Mouse (Mus musculus): ENCODE measurements around the gene Tmem41a. TPM values are rescaled to one million over a fixed set of nuclear protein-coding genes. Genes with fewer than 3 reads are reported as not detected.

The Tmem41a gene
- total and polyA plus RNA-seq, 2 experiments from 2014 or later, result 22.4 to 43.6 TPM

DNA sequence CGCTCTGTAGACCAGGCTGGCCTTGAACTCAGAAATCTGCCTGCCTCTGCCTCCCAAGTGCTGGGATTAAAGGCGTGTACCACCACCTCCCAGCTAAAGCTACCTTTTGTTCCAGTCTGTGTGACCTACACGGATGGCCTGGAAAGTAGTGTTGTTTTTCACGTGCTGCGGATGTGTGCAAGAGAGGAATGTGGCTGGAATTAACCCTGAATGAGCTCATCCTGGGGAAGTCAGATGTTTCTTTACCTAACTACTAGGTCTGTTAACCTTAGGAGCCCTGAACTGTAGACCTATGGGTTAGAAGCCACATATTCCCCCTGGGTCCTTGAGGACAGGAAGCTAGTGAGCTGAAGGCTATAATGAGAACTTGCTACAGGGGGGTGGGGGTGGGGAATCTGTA, 40.6 kb upstream of the Tmem41a start:
- H3K4me1 ChIP-seq (ENCODE audit: control insufficient read depth, insufficient read depth), result no peaks in the 10 kb centered on the region
- ATAC-seq (ENCODE audit: insufficient read depth, low read depth) (no peak), DNase-seq (ENCODE audit: low spot score) (no peak)
- no peaks in the 10 kb centered on the region for H3K36me3 ChIP-seq (replicated peaks; ENCODE audit: control insufficient read depth, insufficient read depth, low read length)
- no peak overlapping the region for H3K4me3 ChIP-seq (ENCODE audit: low read depth, low read length)
- TF ChIP-seq CTCF (IDR thresholded peaks at IDR 0.05; ENCODE audit: low read depth) (no peak), EP300 (IDR thresholded peaks at IDR 0.05; ENCODE audit: low read depth) (no peak)
- no peak overlapping the region for H3K4me2 ChIP-seq (ENCODE audit: low read depth, low read length)
- H3K27me3 ChIP-seq (ENCODE audit: control insufficient read depth, insufficient read depth, low read length), result no peaks in the 10 kb centered on the region
- WGBS, result 54% methylated on average over 5 of the region's 5 CpGs
- no peaks in the 10 kb centered on the region for H3K9me3 ChIP-seq (replicated peaks; ENCODE audit: control insufficient read depth, low read length)
- H3K9ac ChIP-seq (replicated peaks; ENCODE audit: low read depth, low read length), result no peak overlapping the region
- H3K27ac ChIP-seq (ENCODE audit: low read depth), result no peak overlapping the region

DNA sequence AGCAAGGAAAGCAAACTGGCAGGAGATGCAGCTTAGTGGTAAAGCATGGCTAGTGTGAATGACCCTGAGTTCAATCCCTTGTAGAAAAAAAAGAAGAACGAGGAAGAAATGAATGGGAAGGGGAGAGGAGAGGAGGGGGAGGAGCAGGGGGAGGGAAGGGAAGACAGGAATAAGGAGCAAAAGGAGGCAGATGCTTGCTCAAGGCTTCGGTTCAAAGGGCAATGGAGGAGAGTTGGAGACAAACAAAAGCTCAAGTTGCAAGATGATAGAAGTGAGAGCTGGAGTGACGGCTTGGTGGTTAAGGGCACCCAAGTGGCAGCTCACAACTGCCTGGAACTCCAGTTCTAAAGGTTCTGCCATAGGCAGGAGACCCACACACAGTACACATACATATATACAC, 38.8 kb upstream of the Tmem41a start:
- Histone ChIP-seq H3K4me1 (ENCODE audit: control insufficient read depth, insufficient read depth) (no peaks in the 10 kb centered on the region), H3K36me3 (replicated peaks; ENCODE audit: control insufficient read depth, insufficient read depth, low read length) (no peaks in the 10 kb centered on the region), H3K9ac (replicated peaks; ENCODE audit: low read depth, low read length) (no peak overlapping the region), H3K4me3 (ENCODE audit: low read depth, low read length) (no peak overlapping the region), H3K4me2 (ENCODE audit: low read depth, low read length) (no peak overlapping the region), H3K27ac (ENCODE audit: low read depth) (no peak overlapping the region), H3K27me3 (ENCODE audit: control insufficient read depth, insufficient read depth, low read length) (no peaks in the 10 kb centered on the region), H3K9me3 (replicated peaks; ENCODE audit: control insufficient read depth, low read length) (no peaks in the 10 kb centered on the region; the same call in 1 of the 2 replicates)
- ATAC-seq (ENCODE audit: insufficient read depth, low read depth) (no peak), DNase-seq (ENCODE audit: low spot score) (no peak)
- 49% methylated on average over 3 of the region's 3 CpGs for WGBS
- TF ChIP-seq CTCF (IDR thresholded peaks at IDR 0.05; ENCODE audit: low read depth) (no peak), EP300 (IDR thresholded peaks at IDR 0.05; ENCODE audit: low read depth) (no peak)

DNA sequence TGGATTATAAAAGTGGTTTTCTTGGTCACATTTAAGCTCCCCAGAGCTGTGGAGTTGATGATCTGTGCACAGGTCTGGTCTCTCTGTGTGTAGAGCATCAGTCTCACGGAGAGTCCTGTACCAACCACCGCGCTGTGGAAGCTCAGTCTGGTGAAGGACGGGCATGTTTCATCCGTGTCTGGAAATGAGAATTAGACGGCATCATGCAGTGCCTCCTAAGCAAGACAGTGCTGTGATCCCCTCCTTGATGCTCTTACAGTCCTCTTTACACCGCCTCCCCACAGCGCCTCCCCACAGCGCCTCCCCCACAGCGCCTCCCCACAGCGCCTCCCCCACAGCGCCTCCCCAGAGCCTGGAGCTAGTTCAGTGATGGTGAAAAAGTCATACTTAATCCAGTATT, 36.7 kb upstream of the Tmem41a start:
- Histone ChIP-seq H3K27ac (ENCODE audit: low read depth) (no peak overlapping the region), H3K4me3 (ENCODE audit: low read depth, low read length) (no peak overlapping the region), H3K4me2 (ENCODE audit: low read depth, low read length) (no peak overlapping the region), H3K4me1 (ENCODE audit: control insufficient read depth, insufficient read depth) (no peaks in the 10 kb centered on the region), H3K9ac (replicated peaks; ENCODE audit: low read depth, low read length) (no peak overlapping the region), H3K9me3 (replicated peaks; ENCODE audit: control insufficient read depth, low read length) (no peaks in the 10 kb centered on the region; the same call in 1 of the 2 replicates), H3K36me3 (replicated peaks; ENCODE audit: control insufficient read depth, insufficient read depth, low read length) (no peaks in the 10 kb centered on the region), H3K27me3 (ENCODE audit: control insufficient read depth, insufficient read depth, low read length) (no peaks in the 10 kb centered on the region)
- WGBS, result 77% methylated on average over 12 of the region's 12 CpGs
- DNase-seq (ENCODE audit: low spot score) (no peak), ATAC-seq (ENCODE audit: insufficient read depth, low read depth) (no peak)
- TF ChIP-seq CTCF (IDR thresholded peaks at IDR 0.05; ENCODE audit: low read depth), result no peak

DNA sequence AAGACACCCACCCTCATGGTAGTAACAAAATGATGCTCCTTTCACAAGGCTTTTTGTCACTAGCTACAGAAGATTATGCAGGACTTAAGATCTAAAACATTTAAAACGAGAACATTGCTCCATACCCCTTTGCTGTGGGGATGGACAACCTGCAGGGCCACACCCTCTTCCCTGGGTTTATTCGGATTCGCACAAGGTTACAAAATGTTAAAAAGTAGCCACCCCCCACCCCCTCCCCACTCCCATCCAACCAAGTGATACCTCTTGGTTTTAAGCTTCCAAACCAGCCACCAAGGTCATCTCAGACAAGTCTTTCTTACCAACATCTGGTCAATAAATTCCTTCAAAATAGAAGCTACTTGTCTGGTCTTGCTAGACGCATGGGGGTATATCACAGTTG, 36.2 kb upstream of the Tmem41a start:
- Histone ChIP-seq H3K4me1 (ENCODE audit: control insufficient read depth, insufficient read depth) (no peaks in the 10 kb centered on the region), H3K4me2 (ENCODE audit: low read depth, low read length) (no peak overlapping the region), H3K27ac (ENCODE audit: low read depth) (no peak overlapping the region), H3K36me3 (replicated peaks; ENCODE audit: control insufficient read depth, insufficient read depth, low read length) (no peaks in the 10 kb centered on the region), H3K27me3 (ENCODE audit: control insufficient read depth, insufficient read depth, low read length) (no peaks in the 10 kb centered on the region), H3K4me3 (ENCODE audit: low read depth, low read length) (no peak overlapping the region), H3K9ac (replicated peaks; ENCODE audit: low read depth, low read length) (no peak overlapping the region), H3K9me3 (replicated peaks; ENCODE audit: control insufficient read depth, low read length) (no peaks in the 10 kb centered on the region; the same call in 1 of the 2 replicates)
- DNase-seq (ENCODE audit: low spot score) (no peak), ATAC-seq (ENCODE audit: insufficient read depth, low read depth) (no peak)
- 85% methylated on average over 4 of the region's 4 CpGs for WGBS
- TF ChIP-seq EP300 (IDR thresholded peaks at IDR 0.05; ENCODE audit: low read depth) (no peak), CTCF (IDR thresholded peaks at IDR 0.05; ENCODE audit: low read depth) (no peak)

DNA sequence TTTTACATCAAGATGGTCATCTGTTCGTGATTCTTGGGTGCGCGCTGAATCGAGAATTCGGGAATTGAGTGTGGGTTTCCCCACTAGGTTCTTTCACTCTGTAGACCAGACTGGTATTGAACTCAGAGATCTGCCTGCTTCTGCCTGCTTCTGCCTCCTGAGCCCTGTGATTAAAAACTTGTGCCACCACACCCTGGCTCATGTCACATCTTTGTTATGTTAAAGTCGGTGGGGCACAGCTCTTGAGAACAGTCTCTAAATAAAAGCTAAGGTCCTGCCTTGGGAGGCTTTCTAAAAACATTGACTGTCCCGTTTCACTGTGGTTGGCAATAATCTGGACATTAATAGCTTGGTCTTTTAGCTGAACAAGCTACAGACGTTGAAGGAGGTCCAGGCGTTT, 35.8 kb upstream of the Tmem41a start:
- no peak for TF ChIP-seq EP300 (IDR thresholded peaks at IDR 0.05; ENCODE audit: low read depth)
- no peak for TF ChIP-seq CTCF (IDR thresholded peaks at IDR 0.05; ENCODE audit: low read depth)
- Histone ChIP-seq H3K36me3 (replicated peaks; ENCODE audit: control insufficient read depth, insufficient read depth, low read length) (no peaks in the 10 kb centered on the region), H3K27ac (ENCODE audit: low read depth) (no peak overlapping the region), H3K4me1 (ENCODE audit: control insufficient read depth, insufficient read depth) (no peaks in the 10 kb centered on the region), H3K4me3 (ENCODE audit: low read depth, low read length) (no peak overlapping the region), H3K9ac (replicated peaks; ENCODE audit: low read depth, low read length) (no peak overlapping the region), H3K4me2 (ENCODE audit: low read depth, low read length) (no peak overlapping the region), H3K27me3 (ENCODE audit: control insufficient read depth, insufficient read depth, low read length) (no peaks in the 10 kb centered on the region), H3K9me3 (replicated peaks; ENCODE audit: control insufficient read depth, low read length) (no peaks in the 10 kb centered on the region; the same call in 1 of the 2 replicates)
- 87% methylated on average over 9 of the region's 9 CpGs for WGBS
- DNase-seq (ENCODE audit: low spot score), result no peak
- no peak for ATAC-seq (ENCODE audit: insufficient read depth, low read depth)

DNA sequence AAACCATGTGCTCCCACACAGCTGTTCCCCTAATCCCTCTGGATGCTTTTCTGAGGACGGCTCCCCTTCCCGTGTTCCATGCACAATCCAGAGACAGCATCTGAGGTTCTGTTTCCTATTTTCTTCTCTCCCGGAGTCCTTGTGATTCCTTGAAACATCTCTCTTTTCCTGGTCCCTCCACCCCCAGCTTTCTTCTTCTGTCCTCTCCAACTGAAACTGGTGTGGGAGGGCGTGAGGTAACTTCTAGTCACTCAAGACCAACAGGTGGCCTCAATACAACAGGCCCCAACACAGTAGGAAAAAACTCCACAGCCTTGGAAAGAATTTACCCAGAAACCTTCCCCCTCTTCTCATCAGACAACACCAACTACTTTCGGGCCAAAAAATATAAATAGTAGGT, 30.0 kb upstream of the Tmem41a start:
- Histone ChIP-seq H3K27ac (ENCODE audit: low read depth) (no peak overlapping the region), H3K36me3 (replicated peaks; ENCODE audit: control insufficient read depth, insufficient read depth, low read length) (no peaks in the 10 kb centered on the region), H3K27me3 (ENCODE audit: control insufficient read depth, insufficient read depth, low read length) (no peaks in the 10 kb centered on the region), H3K9me3 (replicated peaks; ENCODE audit: control insufficient read depth, low read length) (no peaks in the 10 kb centered on the region; the same call in 1 of the 2 replicates), H3K9ac (replicated peaks; ENCODE audit: low read depth, low read length) (no peak overlapping the region), H3K4me2 (ENCODE audit: low read depth, low read length) (no peak overlapping the region), H3K4me3 (ENCODE audit: low read depth, low read length) (no peak overlapping the region), H3K4me1 (ENCODE audit: control insufficient read depth, insufficient read depth) (no peaks in the 10 kb centered on the region)
- ATAC-seq (ENCODE audit: insufficient read depth, low read depth) (no peak), DNase-seq (ENCODE audit: low spot score) (no peak)
- 70% methylated on average over 5 of the region's 5 CpGs for WGBS
- no peak for TF ChIP-seq EP300 (IDR thresholded peaks at IDR 0.05; ENCODE audit: low read depth)
